Mouse (Mus musculus) neural tube, embryonic 15.5 days (tissue): ENCODE results near the gene Olfr1426. TPM values are rescaled to one million over a fixed set of nuclear protein-coding genes. Genes with fewer than 3 reads are reported as not detected.
"Not testable (repeated sequence)": the region's sequence is repeated elsewhere in the genome, so short reads cannot be mapped to it uniquely, and the experiment has no call there.

ENCODE experiments used
- ATAC-seq: fragments of 200-750 bp; cut with Nextera tagmentation; 2 replicates; pipeline ENCODE4 v1.8.0; 2017; ENCODE audit warnings: mild to moderate bottlenecking, moderate TSS enrichment, moderate library complexity; ENCODE audit not compliant: low FRiP score
- H3K27ac ChIP-seq: fragments of 300-500 bp; sonication (generic); replicated peaks from 2 replicates; pipeline ENCODE4 v1.5.1; 2015; ENCODE audit warnings: mild to moderate bottlenecking, inconsistent platforms
- H3K27me3 ChIP-seq: fragments of 300-500 bp; sonication (generic); replicated peaks from 2 replicates; pipeline ENCODE4 v1.6.1; 2015; ENCODE audit warnings: inconsistent platforms
- H3K36me3 ChIP-seq: fragments of 300-500 bp; sonication (generic); 2 replicates; pipeline ENCODE4 v1.6.1; 2015; ENCODE audit warnings: inconsistent platforms
- H3K4me1 ChIP-seq: fragments of 300-500 bp; sonication (generic); 2 replicates; pipeline ENCODE4 v1.6.1; 2015; ENCODE audit warnings: inconsistent platforms
- H3K4me2 ChIP-seq: fragments of 300-500 bp; sonication (generic); 2 replicates; pipeline ENCODE4 v1.6.1; 2015; ENCODE audit warnings: inconsistent platforms, mild to moderate bottlenecking, moderate library complexity
- H3K4me3 ChIP-seq: fragments of 300-500 bp; sonication (generic); replicated peaks from 2 replicates; pipeline ENCODE4 v1.5.1; 2015; ENCODE audit warnings: mild to moderate bottlenecking, inconsistent platforms
- H3K9ac ChIP-seq: fragments of 300-500 bp; sonication (generic); replicated peaks from 2 replicates; pipeline ENCODE4 v1.6.1; 2015; ENCODE audit warnings: mild to moderate bottlenecking, inconsistent platforms
- H3K9me3 ChIP-seq: fragments of 300-500 bp; sonication (generic); replicated peaks from 2 replicates; pipeline ENCODE4 v1.6.1; 2016; ENCODE audit warnings: inconsistent platforms
- WGBS: fragments of 180-500 bp; shearing (Covaris S2); methylation state at CpG from one replicate; pipeline ENCODE4 v1.1.7; 2015; ENCODE audit warnings: mixed read lengths; 5-methylcytosine and 5-hydroxymethylcytosine counted together
- polyA plus RNA-seq: library from polyadenylated mRNA; unstranded; fragments of >200 nt; fragmentation: Nextera tagmentation; extraction: Ambion mirVana; gene quantifications from 2 replicates; pipeline ENCODE4 v1.2.1, GENCODE M21; 2015

The Olfr1426 gene
- polyA plus RNA-seq = not detected in 2 replicates

DNA sequence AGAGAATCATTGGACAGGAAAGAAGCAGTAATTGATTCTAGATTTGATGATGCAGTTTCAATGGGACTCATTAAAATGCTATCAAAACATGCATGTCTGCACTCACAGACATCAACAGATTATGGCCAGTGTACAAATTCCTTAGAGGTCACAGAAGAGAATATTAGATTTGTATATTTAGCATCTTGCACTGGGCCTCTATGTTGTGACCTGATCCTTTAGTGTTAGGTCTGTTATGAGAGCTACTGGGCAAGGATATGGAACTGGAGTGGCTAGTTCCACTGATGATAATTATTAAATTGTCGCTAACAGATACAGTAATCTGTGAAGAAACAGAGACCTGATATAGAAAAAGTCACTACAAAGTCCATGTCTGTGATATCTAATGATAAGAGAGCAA, at the start of gene Olfr1426:
Gene Olfr1426, minus strand, starts transcription at position 101 of the 400 bp plus-strand sequence.
- Histone ChIP-seq H3K27me3 (no peaks in the 10 kb centered on the region), H3K9me3 (no peaks in the 10 kb centered on the region), H3K4me2 (no peak within 1 kb of the TSS), H3K9ac (no peak within 1 kb of the TSS), H3K27ac (no peak within 1 kb of the TSS), H3K4me3 (no peak within 1 kb of the TSS), H3K36me3 (no peaks in the 10 kb centered on the region), H3K4me1 (no peaks in the 10 kb centered on the region)
- 81% methylated on average over 1 of the region's 1 CpGs for WGBS
- ATAC-seq = no peak

GRCm38 (mm10) chr19:12134289-12134688, 42.5 kb upstream of the Olfr1426 start:
- H3K36me3 ChIP-seq = no peaks in the 10 kb centered on the region
- H3K27me3 ChIP-seq = no peaks in the 10 kb centered on the region
- H3K4me2 ChIP-seq = no peak overlapping the region
- ATAC-seq = no peak
- no peak overlapping the region for H3K9ac ChIP-seq
- 38% methylated on average over 2 of the region's 2 CpGs for WGBS
- no peak overlapping the region for H3K27ac ChIP-seq
- no peaks in the 10 kb centered on the region for H3K4me1 ChIP-seq
- no peak overlapping the region for H3K4me3 ChIP-seq
- H3K9me3 ChIP-seq = no peaks in the 10 kb centered on the region

GRCm38 (mm10) chr19:12123103-12123502, 31.3 kb upstream of the Olfr1426 start, which contains the start of gene Olfr76:
Olfr76 (minus strand) TSS chr19:12123203.
- Histone ChIP-seq H3K9me3 (no peaks in the 10 kb centered on the region), H3K9ac (no peak within 1 kb of the TSS), H3K4me2 (no peak within 1 kb of the TSS), H3K4me1 (no peaks in the 10 kb centered on the region), H3K4me3 (no peak within 1 kb of the TSS), H3K36me3 (no peaks in the 10 kb centered on the region), H3K27me3 (no peaks in the 10 kb centered on the region), H3K27ac (no peak within 1 kb of the TSS)
- 57% methylated on average over 3 of the region's 3 CpGs for WGBS
- ATAC-seq = no peak

GRCm38 (mm10) chr19:12116464-12116863, 24.7 kb upstream of the Olfr1426 start:
- Histone ChIP-seq H3K36me3 (no peaks in the 10 kb centered on the region), H3K9ac (no peak overlapping the region), H3K4me2 (no peak overlapping the region), H3K9me3 (no peaks in the 10 kb centered on the region), H3K27me3 (no peaks in the 10 kb centered on the region), H3K4me3 (no peak overlapping the region), H3K27ac (no peak overlapping the region), H3K4me1 (no peaks in the 10 kb centered on the region)
- ATAC-seq = no peak
- 97% methylated on average over 3 of the region's 3 CpGs for WGBS

GRCm38 (mm10) chr19:12115797-12116196, 24.0 kb upstream of the Olfr1426 start, which contains the start of gene Olfr1428:
Olfr1428 (minus strand) TSS chr19:12115897.
- no peaks in the 10 kb centered on the region for H3K27me3 ChIP-seq
- 83% methylated on average over 1 of the region's 1 CpGs for WGBS

DNA sequence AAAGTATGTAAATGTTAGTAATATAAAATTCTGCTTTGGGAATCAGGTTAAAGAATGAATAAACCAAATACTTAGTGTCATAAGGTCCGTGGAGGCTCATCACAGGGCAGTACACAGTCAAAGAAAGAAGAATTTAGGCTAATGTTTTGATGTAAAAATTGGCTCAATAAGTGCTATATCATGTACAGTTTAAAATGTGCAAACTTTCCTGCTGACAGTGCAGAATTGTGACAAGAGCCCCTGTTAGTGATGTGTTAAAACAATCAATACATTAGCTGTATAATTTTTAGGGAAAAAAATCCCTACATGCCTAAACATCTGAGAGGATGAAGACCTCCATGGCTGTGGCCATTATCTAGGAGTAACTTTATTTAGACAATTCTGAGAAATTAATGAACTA, 22.0 kb upstream of the Olfr1426 start:
- Histone ChIP-seq H3K4me3 (no peak overlapping the region), H3K4me1 (no peaks in the 10 kb centered on the region), H3K36me3 (no peaks in the 10 kb centered on the region), H3K4me2 (no peak overlapping the region), H3K9ac (no peak overlapping the region), H3K9me3 (no peaks in the 10 kb centered on the region), H3K27me3 (no peaks in the 10 kb centered on the region), H3K27ac (no peak overlapping the region)
- 82% methylated on average over 1 of the region's 1 CpGs for WGBS
- ATAC-seq = no peak

More at GRCm38 (mm10) chr19:12115797-12116196, 24.0 kb upstream of the Olfr1426 start, which contains the start of gene Olfr1428:
- H3K27ac ChIP-seq = no peak within 1 kb of the TSS
- no peaks in the 10 kb centered on the region for H3K9me3 ChIP-seq
- ATAC-seq = no peak
- no peaks in the 10 kb centered on the region for H3K36me3 ChIP-seq
- H3K9ac ChIP-seq = no peak within 1 kb of the TSS
- H3K4me1 ChIP-seq = no peaks in the 10 kb centered on the region
- no peak within 1 kb of the TSS for H3K4me2 ChIP-seq
- H3K4me3 ChIP-seq = no peak within 1 kb of the TSS

- no peak for ATAC-seq
- Histone ChIP-seq H3K4me2 (no peak overlapping the region), H3K9me3 (no peaks in the 10 kb centered on the region), H3K4me1 (no peaks in the 10 kb centered on the region), H3K4me3 (no peak overlapping the region), H3K27me3 (no peaks in the 10 kb centered on the region), H3K9ac (no peak overlapping the region), H3K36me3 (no peaks in the 10 kb centered on the region), H3K27ac (no peak overlapping the region)
- 62% methylated on average over 1 of the region's 1 CpGs for WGBS
These were observed 12.7 kb upstream of the Olfr1426 start for GRCm38 (mm10) chr19:12104541-12104940.

DNA sequence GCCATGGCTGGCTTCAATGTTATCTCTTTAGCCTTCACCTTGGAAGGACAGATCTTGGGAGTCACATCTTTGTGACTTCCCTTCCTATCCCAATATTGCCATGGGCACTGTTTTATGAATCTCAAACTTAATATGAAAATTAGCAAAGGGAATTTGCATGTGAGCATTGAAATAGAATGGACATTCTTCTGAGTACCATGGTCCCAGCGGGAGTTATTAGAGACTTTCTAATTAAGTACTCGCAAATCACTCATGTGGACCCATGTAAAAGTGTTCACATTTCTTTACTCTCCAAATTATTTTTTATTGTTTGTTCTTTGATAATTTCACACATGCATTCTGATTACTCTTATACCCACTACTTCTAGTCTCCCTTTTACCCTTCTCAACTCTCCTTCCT, 11.4 kb upstream of the Olfr1426 start, which contains the start of gene Olfr1427:
Gene Olfr1427, minus strand, starts transcription at position 101 of the 400 bp plus-strand sequence.
- H3K4me2 ChIP-seq = no peak within 1 kb of the TSS
- H3K27me3 ChIP-seq = no peaks in the 10 kb centered on the region
- WGBS = 90% methylated on average over 2 of the region's 2 CpGs
- H3K36me3 ChIP-seq = no peaks in the 10 kb centered on the region
- no peak for ATAC-seq
- H3K9ac ChIP-seq = no peak within 1 kb of the TSS
- no peak within 1 kb of the TSS for H3K27ac ChIP-seq
- no peak within 1 kb of the TSS for H3K4me3 ChIP-seq
- no peaks in the 10 kb centered on the region for H3K9me3 ChIP-seq
- no peaks in the 10 kb centered on the region for H3K4me1 ChIP-seq

DNA sequence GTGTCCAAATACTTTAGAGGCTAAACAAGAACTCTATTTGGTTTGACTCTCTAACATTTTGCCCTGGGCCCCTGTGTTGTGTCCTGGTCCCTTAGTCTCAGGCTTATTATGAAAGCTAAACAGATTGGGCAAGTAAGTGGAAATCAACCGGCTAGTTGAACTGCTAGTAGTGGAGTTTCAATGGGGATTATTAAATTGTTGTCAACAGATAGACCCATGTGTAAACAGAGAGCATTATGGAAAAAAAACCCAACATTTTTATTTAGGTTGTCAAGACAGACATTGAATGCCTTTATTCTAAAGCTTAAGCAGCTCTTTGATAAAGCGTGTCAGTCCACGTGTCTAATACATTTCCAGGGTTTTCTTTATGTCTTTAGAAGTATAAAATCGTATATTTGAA, 14.2 kb downstream of the Olfr1426 start, which contains the start of gene Olfr1425:
Gene Olfr1425, minus strand, starts transcription at position 101 of the 400 bp plus-strand sequence.
- H3K4me2 ChIP-seq, H3K4me1 ChIP-seq, H3K9me3 ChIP-seq, H3K4me3 ChIP-seq, H3K27ac ChIP-seq, H3K27me3 ChIP-seq, H3K9ac ChIP-seq, H3K36me3 ChIP-seq, ATAC-seq: not testable (repeated sequence)
- whole genome bisulfite sequencing = 84% methylated on average over 4 of the region's 4 CpGs

DNA sequence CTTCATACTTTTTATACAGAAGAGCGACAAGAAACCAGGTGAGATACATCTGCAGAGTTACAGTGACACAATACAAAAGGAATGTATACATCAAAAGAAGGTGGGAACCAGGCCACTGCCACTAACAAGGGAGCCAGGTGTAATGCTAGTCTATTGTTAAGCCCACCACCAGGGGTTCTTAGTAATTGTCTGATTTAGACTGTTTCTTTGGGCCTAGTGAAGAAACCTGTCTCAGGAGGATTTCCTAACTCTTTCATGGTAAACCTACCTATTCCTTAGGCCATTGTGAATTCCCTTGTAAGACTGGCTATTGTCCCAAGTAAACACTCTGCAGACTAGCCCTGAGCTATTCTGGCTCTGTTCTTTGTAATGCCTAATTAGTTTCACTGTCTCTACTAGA, 22.3 kb downstream of the Olfr1426 start:
- H3K4me1 ChIP-seq, H3K9ac ChIP-seq, H3K36me3 ChIP-seq, H3K9me3 ChIP-seq, H3K4me3 ChIP-seq, H3K27ac ChIP-seq, H3K27me3 ChIP-seq, ATAC-seq, H3K4me2 ChIP-seq: not testable (repeated sequence)
- 84% methylated on average over 1 of the region's 1 CpGs for WGBS

GRCm38 (mm10) chr19:12067806-12068205, 24.0 kb downstream of the Olfr1426 start:
- not testable (repeated sequence) for H3K9me3 ChIP-seq, H3K4me1 ChIP-seq, H3K4me3 ChIP-seq, H3K27me3 ChIP-seq, H3K36me3 ChIP-seq, H3K9ac ChIP-seq, H3K4me2 ChIP-seq, H3K27ac ChIP-seq, ATAC-seq
- 71% methylated on average over 1 of the region's 1 CpGs for WGBS

DNA sequence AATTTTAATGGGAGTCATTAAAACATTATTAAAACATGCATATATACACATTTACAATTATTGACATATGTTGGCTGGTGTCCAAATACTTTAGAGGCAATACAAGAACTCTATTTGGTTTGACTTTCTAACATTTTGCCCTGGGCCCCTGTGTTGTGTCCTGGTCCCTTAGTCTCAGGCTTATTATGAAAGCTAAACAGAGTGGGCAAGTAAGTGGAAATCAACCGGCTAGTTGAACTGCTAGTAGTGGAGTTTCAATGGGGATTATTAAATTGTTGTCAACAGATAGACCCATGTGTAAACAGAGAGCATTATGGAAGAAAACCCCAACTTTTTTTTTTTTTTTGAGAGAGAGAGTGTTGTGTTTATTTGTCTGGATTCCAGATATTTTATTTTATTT, 29.2 kb downstream of the Olfr1426 start, which contains the start of gene Olfr1424:
Gene Olfr1424, minus strand, starts transcription at position 101 of the 400 bp plus-strand sequence.
- H3K4me2 ChIP-seq, H3K4me3 ChIP-seq, H3K9me3 ChIP-seq, H3K27me3 ChIP-seq, H3K9ac ChIP-seq, ATAC-seq, H3K27ac ChIP-seq, H3K4me1 ChIP-seq, H3K36me3 ChIP-seq: not testable (repeated sequence)
- WGBS = 92% methylated on average over 1 of the region's 1 CpGs
